9 mouse cellular contexts compared by ENCODE assay signal in the genomic region with DNA sequence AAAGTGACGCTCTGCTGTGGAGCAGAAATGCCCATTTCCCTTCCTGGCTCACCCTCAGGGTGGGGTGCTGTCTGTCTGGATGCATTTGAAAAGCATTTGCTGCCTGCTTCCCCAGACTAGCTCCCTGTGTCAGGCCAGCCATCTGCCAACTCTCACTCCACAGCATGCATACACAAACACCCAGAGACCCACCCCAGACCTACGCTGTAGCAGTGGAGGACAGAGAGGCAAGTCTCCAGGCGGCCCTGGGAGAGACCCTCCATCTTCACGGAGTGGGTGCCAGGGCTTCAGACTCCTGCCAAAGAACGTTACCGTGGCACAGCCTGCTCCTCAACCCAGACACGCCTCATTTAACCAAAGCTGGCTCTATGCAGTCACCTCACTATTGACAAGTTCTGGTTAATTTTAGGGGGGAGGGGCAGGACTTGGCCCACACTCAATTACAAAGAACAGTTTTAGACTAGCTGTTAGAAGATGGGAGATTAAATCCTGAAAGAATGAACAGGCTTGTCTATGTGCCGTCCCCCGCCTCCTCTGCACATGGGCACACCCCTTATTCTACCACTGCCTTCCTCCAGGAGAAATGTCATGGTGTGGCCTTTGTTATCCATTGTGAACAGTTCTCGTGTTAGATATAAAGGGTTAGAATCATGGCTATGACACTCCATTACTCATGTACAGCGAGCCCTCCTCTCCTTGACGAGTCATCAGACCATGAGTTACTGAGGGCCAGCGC. TPM values are rescaled to one million over a fixed set of nuclear protein-coding genes. Genes with fewer than 3 reads are reported as not detected.
DNase-seq lines count a peak whose midpoint lies in the region; ATAC-seq and TF ChIP-seq lines count a peak whose summit lies in the region.
"Had no signal": no experiment of that assay in that cellular context is flagged by ENCODE, and none has a peak within 500 bp of the region (broad histone marks: within the 10 kb centered on the region; RNA-seq: fewer than 3 reads in every experiment).

No protein-coding gene starts in this region.

- no peaks in the 10 kb centered on the region for H3K27me3 ChIP-seq in heart, embryonic 15.5 days
- H3K27me3 ChIP-seq in ES-Bruce4 (ENCODE audit: control insufficient read depth, insufficient read depth, low read length, poor library complexity, severe bottlenecking): no peaks in the 10 kb centered on the region
- H3K27me3 ChIP-seq in forebrain, embryonic 15.5 days: no peaks in the 10 kb centered on the region
- H3K27me3 ChIP-seq: liver, embryonic 13.5 days had no signal

- peak; percentile 61 for TF ChIP-seq EP300 in ES-Bruce4 (IDR thresholded peaks at IDR 0.05; ENCODE audit: insufficient read depth, low read depth, low read length)

- no peak for DNase-seq in heart, postnatal 25 days (ENCODE audit: low spot score)
- DNase-seq in layer of hippocampus, adult 18-20 months (ENCODE audit: low spot score in 2 of 2): peak; percentile 21 to 42
- no peak for DNase-seq in embryo, embryonic 10.5 days (ENCODE audit: low spot score)
- no peak for DNase-seq in heart, postnatal 4 days
- DNase-seq in heart, postnatal 10 days: no peak
- DNase-seq: liver, embryonic 13.5 days had no signal

- WGBS in heart, embryonic 15.5 days: 56% methylated on average over 13 of the region's 13 CpGs
- WGBS in forebrain, embryonic 15.5 days: 24% methylated on average over 13 of the region's 13 CpGs

- no peak for TF ChIP-seq CTCF in ES-Bruce4 (IDR thresholded peaks at IDR 0.05; ENCODE audit: low read depth, low read length)

- H3K4me1 ChIP-seq in heart, embryonic 15.5 days (replicated peaks): peaks cover 8% of the 10 kb centered on the region; the same call in 1 of the 2 replicates
- H3K4me1 ChIP-seq in ES-Bruce4 (ENCODE audit: control insufficient read depth, insufficient read depth, low read length): no peaks in the 10 kb centered on the region
- peaks cover 17% of the 10 kb centered on the region for H3K4me1 ChIP-seq in forebrain, embryonic 15.5 days
- H3K4me1 ChIP-seq: liver, embryonic 13.5 days had no signal

- no peak; the same call in 1 of the 2 replicates for ATAC-seq in heart, embryonic 15.5 days (replicated peaks; ENCODE audit: insufficient number of reproducible peaks, insufficient read depth, low FRiP score, low read depth)
- peak; percentile 96 for ATAC-seq in forebrain, embryonic 15.5 days (replicated peaks)

- 0 out of 2 replicates have a peak overlapping the region, but pooled peaks have one; percentile 15 for H3K27ac ChIP-seq in heart, embryonic 15.5 days
- H3K27ac ChIP-seq in ES-Bruce4 (ENCODE audit: insufficient read depth, low read length): no peak overlapping the region
- peak overlapping the region; percentile 79 for H3K27ac ChIP-seq in forebrain, embryonic 15.5 days (replicated peaks)
- H3K27ac ChIP-seq: liver, embryonic 13.5 days had no signal

- no peaks in the 10 kb centered on the region for H3K36me3 ChIP-seq in heart, embryonic 15.5 days
- no peaks in the 10 kb centered on the region for H3K36me3 ChIP-seq in ES-Bruce4 (ENCODE audit: control insufficient read depth, insufficient read depth, low read length, poor library complexity, severe bottlenecking)
- H3K36me3 ChIP-seq in forebrain, embryonic 15.5 days: no peaks in the 10 kb centered on the region
- H3K36me3 ChIP-seq: liver, embryonic 13.5 days had no signal

- no peak overlapping the region for H3K4me3 ChIP-seq in heart, embryonic 15.5 days
- no peak overlapping the region for H3K4me3 ChIP-seq in ES-Bruce4 (ENCODE audit: low read depth, low read length)
- H3K4me3 ChIP-seq in forebrain, embryonic 15.5 days: no peak overlapping the region
- H3K4me3 ChIP-seq: liver, embryonic 13.5 days had no signal

- H3K4me2 ChIP-seq in heart, embryonic 15.5 days: no peak overlapping the region
- H3K4me2 ChIP-seq in forebrain, embryonic 15.5 days (replicated peaks): peak overlapping the region; percentile 14; the same call in 1 of the 2 replicates
- H3K4me2 ChIP-seq: liver, embryonic 13.5 days had no signal

- H3K9me3 ChIP-seq in heart, embryonic 15.5 days (replicated peaks): no peaks in the 10 kb centered on the region
- H3K9me3 ChIP-seq in ES-Bruce4 (replicated peaks; ENCODE audit: control insufficient read depth, insufficient read depth, low read length, poor library complexity, severe bottlenecking): no peaks in the 10 kb centered on the region
- no peaks in the 10 kb centered on the region for H3K9me3 ChIP-seq in forebrain, embryonic 15.5 days
- H3K9me3 ChIP-seq: liver, embryonic 13.5 days had no signal

- no peak overlapping the region for H3K9ac ChIP-seq in heart, embryonic 15.5 days
- no peak overlapping the region for H3K9ac ChIP-seq in ES-Bruce4 (ENCODE audit: low read depth, poor library complexity, severe bottlenecking)
- H3K9ac ChIP-seq in forebrain, embryonic 15.5 days (replicated peaks): no peak overlapping the region
- H3K9ac ChIP-seq: liver, embryonic 13.5 days had no signal

- no peak for TF ChIP-seq POLR2A in ES-Bruce4 (IDR thresholded peaks at IDR 0.05; ENCODE audit: insufficient read depth, low read length)

- intact Hi-C loops in heart, postnatal 25 days (cut with DNase I): no loop called here
- intact Hi-C loops in heart, postnatal 10 days (cut with DNase I): no loop called here

RNA-seq across cellular contexts. Expression of a gene that starts 47.4 kb away (rescaled TPM):
- polyA plus RNA-seq in heart, embryonic 15.5 days (2015; fragmentation: Nextera tagmentation; extraction: Ambion mirVana): 0.18 and 0.95 TPM in 2 replicates
- total RNA-seq in heart, postnatal 25 days (2021): under 1 TPM; 0.26 to 0.42 TPM
- polyA plus RNA-seq in ES-Bruce4 (2011; ENCODE audit: insufficient read depth, insufficient read length, low read depth, missing spikeins): 0.67 and 1.3 TPM in 2 replicates
- 0.22 and 0.25 TPM in 2 replicates for polyA plus RNA-seq in forebrain, embryonic 15.5 days (2015; fragmentation: Nextera tagmentation; extraction: Ambion mirVana)
- total RNA-seq in layer of hippocampus, adult 18-20 months (2021): 1 to 10 TPM; 3.2 TPM
- under 1 TPM; 0.29 TPM for total RNA-seq in heart, postnatal 4 days (2021)
- total RNA-seq in heart, postnatal 10 days (2021): 1 to 10 TPM in 1 of 2 experiments, under 1 TPM in 1; 0.35 to 1.2 TPM

RNA-seq across cellular contexts. Expression of a gene that starts 47.5 kb away (rescaled TPM):
- 0.62 and 3.0 TPM in 2 replicates for polyA plus RNA-seq in heart, embryonic 15.5 days (2015; fragmentation: Nextera tagmentation; extraction: Ambion mirVana)
- total RNA-seq in heart, postnatal 25 days (2021): under 1 TPM; 0.17 to 0.21 TPM
- polyA plus RNA-seq in ES-Bruce4 (2011; ENCODE audit: insufficient read depth, insufficient read length, low read depth, missing spikeins): 0.43 TPM in 1 of 2 replicates, not detected in the other
- 1.3 and 1.8 TPM in 2 replicates for polyA plus RNA-seq in forebrain, embryonic 15.5 days (2015; fragmentation: Nextera tagmentation; extraction: Ambion mirVana)
- 1 to 10 TPM; 1.0 to 1.3 TPM for total RNA-seq in layer of hippocampus, adult 18-20 months (2021)
- under 1 TPM in 1 of 2 experiments, not detected in 1; 0.41 TPM for total RNA-seq in heart, postnatal 4 days (2021)
- under 1 TPM; 0.35 to 0.41 TPM for total RNA-seq in heart, postnatal 10 days (2021)

Comparison
In these comparisons a context has a peak if more than half of its experiments do, and no peak if none do; other contexts are left out.
1. DNase-seq: peak in layer of hippocampus, adult 18-20 months (2 of 2); none in heart, postnatal 25 days (single experiment), embryo, embryonic 10.5 days (single experiment), heart, postnatal 4 days (single experiment) and heart, postnatal 10 days (0 of 2).